Mouse (Mus musculus): ENCODE measurements around the gene Acsbg2. TPM values are rescaled to one million over a fixed set of nuclear protein-coding genes. Genes with fewer than 3 reads are reported as not detected.

Acsbg2 gene
- polyA plus RNA-seq, 1 experiment from 2014 or later = not detected

DNA sequence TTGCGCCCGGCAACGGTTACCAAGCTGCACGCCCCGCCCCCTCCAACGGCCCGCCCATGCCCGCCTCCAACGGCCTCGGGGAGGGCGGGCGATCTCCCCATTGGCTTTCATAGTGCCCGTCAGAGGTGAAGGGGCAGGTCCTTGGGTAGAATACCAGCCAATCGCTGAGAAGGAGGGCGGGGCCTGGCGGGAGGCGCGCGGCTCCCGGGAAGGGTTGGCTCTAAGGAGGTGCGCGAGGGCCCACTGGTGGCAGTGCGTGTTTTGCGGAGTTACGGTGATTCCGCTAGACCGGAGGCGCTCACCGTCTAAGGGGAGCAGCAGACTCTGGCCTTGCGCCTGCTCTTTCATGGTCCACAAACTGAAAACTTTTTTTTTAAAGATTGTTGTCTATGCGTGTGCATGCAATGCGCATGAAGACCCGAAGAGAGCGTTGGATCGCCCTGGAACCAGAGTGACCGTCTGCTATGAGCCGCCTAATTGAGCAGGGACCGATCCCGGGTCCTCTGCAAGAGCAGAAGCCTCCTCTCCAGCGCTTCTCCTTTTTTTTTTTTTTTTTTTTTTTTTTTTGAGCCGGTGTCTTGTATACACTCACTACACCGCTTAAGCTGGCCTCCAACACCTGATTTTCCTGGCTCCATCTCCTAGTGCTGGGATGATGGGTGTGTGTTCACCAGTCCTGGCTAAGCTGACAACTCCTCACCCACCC is 43.0 kb downstream of the Acsbg2 start:
- Histone ChIP-seq H3K36me3 (replicated peaks; ENCODE audit: control insufficient read depth, insufficient read depth, low read depth, low read length) (no peaks in the 10 kb centered on the region), H3K27me3 (ENCODE audit: control insufficient read depth, insufficient read depth, low read length) (peaks cover 3% of the 10 kb centered on the region; the same call in 1 of the 2 replicates), H3K27ac (replicated peaks; ENCODE audit: low read depth, low read length) (no peak overlapping the region), H3K4me2 (ENCODE audit: low read depth, low read length) (peak overlapping the region; percentile 87), H3K4me3 (ENCODE audit: low read depth, low read length) (peak overlapping the region; percentile 62), H3K9me3 (replicated peaks; ENCODE audit: control insufficient read depth, low read length) (no peaks in the 10 kb centered on the region), H3K4me1 (ENCODE audit: control insufficient read depth, insufficient read depth, low read length) (no peaks in the 10 kb centered on the region), H3K9ac (replicated peaks; ENCODE audit: low read length) (peak overlapping the region; percentile 7; the same call in 1 of the 2 replicates)
- DNase-seq (ENCODE audit: low spot score) (peak; percentile 98), ATAC-seq (replicated peaks; ENCODE audit: insufficient number of reproducible peaks, low FRiP score, low TSS enrichment, low read depth) (peak; percentile 96)
- WGBS = under 1% methylated on average over 40 of the region's 42 CpGs

DNA sequence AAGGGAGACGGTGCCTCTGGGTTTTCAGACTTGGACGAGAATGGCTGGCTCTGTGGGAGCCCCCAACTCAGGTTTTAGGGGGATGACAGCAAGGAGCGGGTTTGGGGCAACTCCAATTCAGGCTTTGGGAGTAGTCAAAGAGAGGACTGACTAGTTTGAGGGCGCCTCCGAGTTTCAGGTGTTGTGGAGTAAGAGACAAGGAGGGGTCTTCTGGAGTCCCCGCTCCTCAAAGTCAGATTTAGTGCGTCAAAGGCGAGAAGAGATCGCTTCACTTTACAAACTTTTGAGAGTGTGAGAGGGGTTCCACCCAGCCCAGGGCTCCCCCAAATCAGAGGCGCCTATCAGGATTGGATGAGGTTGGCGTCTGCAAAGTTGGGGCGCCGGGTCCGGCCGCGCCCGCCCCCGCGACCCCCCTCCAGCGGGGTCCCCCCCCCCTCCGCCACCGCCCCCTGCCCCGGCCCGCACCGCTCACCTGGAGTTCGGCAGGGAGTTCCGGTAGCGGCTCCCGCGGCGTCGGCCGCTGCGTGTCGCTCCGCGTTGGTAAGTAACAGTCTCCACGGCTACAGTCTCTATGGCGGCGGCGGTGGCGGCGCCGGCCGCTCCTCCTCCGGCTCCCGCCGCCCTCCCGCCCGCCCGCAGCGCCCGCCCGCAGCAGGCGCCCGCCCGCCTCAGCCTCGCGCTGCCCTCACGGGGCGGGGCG is 43.7 kb downstream of the Acsbg2 start, which contains the start of gene Rfx2:
Rfx2 (minus strand) TSS at position 603 of the 700 bp plus-strand sequence.
- Histone ChIP-seq H3K27ac (replicated peaks; ENCODE audit: low read depth, low read length) (no peak within 1 kb of the TSS), H3K9ac (replicated peaks; ENCODE audit: low read length) (peak within 1 kb of the TSS; percentile 55), H3K4me3 (ENCODE audit: low read depth, low read length) (peak within 1 kb of the TSS; percentile 62), H3K36me3 (replicated peaks; ENCODE audit: control insufficient read depth, insufficient read depth, low read depth, low read length) (no peaks in the 10 kb centered on the region), H3K4me1 (ENCODE audit: control insufficient read depth, insufficient read depth, low read length) (no peaks in the 10 kb centered on the region), H3K4me2 (ENCODE audit: low read depth, low read length) (peak within 1 kb of the TSS; percentile 87), H3K27me3 (ENCODE audit: control insufficient read depth, insufficient read depth, low read length) (peaks cover 3% of the 10 kb centered on the region; the same call in 1 of the 2 replicates), H3K9me3 (replicated peaks; ENCODE audit: control insufficient read depth, low read length) (no peaks in the 10 kb centered on the region)
- peak; percentile 79 for ATAC-seq (replicated peaks; ENCODE audit: insufficient number of reproducible peaks, low FRiP score, low TSS enrichment, low read depth)
- DNase-seq (ENCODE audit: low spot score) = peak; percentile 33
- WGBS = under 1% methylated on average over 38 of the region's 62 CpGs

DNA sequence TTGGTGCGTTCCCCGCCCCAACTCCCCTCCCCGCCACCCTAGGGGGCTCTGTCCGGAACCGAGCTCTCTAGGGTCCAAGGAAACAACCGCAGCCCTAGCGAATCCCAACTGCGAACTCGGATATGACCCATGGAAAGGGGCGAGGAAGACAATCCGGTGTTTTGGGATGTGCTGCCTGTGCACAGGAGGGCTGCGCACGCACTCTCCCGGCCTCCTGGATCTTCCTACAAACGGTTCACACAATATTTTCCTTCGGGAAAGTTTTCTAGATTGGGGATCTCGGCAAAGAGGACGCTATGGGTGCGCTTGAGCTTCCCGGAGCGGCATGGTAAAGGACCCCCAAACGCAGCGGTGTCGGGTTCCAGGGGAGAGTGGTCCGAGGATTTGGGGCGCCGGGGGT is 44.5 kb downstream of the Acsbg2 start:
- Histone ChIP-seq H3K9me3 (replicated peaks; ENCODE audit: control insufficient read depth, low read length) (no peaks in the 10 kb centered on the region), H3K4me2 (ENCODE audit: low read depth, low read length) (peak overlapping the region; percentile 87), H3K4me1 (ENCODE audit: control insufficient read depth, insufficient read depth, low read length) (no peaks in the 10 kb centered on the region), H3K27me3 (ENCODE audit: control insufficient read depth, insufficient read depth, low read length) (peaks cover 3% of the 10 kb centered on the region; the same call in 1 of the 2 replicates), H3K9ac (replicated peaks; ENCODE audit: low read length) (peak overlapping the region; percentile 55), H3K27ac (replicated peaks; ENCODE audit: low read depth, low read length) (no peak overlapping the region), H3K36me3 (replicated peaks; ENCODE audit: control insufficient read depth, insufficient read depth, low read depth, low read length) (no peaks in the 10 kb centered on the region), H3K4me3 (ENCODE audit: low read depth, low read length) (peak overlapping the region; percentile 62)
- ATAC-seq (replicated peaks; ENCODE audit: insufficient number of reproducible peaks, low FRiP score, low TSS enrichment, low read depth) = no peak
- WGBS = under 1% methylated on average over 27 of the region's 27 CpGs
- DNase-seq (ENCODE audit: low spot score) = peak; percentile 36

DNA sequence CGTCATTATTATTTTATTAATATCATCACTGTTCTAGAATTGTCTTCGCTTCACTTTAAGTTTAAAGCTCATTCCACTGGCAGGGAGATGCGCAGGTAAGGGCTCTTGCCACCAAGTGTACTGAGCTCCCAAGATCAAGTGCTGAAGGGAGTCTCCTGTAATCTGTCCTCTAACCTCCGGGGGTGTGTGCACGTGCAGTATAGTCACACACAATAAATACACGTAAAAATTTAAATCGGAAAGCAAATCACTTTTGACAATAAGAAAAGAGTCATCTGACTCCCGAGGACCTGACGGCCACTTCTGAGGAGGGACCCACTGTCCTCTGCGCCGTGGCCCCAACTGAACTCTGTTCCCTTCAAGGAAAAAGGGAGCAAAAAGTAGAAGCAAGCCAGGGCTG is 45.1 kb downstream of the Acsbg2 start:
- 24% methylated on average over 11 of the region's 11 CpGs for WGBS
- DNase-seq (ENCODE audit: low spot score) = no peak
- H3K4me1 ChIP-seq (ENCODE audit: control insufficient read depth, insufficient read depth, low read length) = no peaks in the 10 kb centered on the region
- H3K27me3 ChIP-seq (ENCODE audit: control insufficient read depth, insufficient read depth, low read length) = peaks cover 3% of the 10 kb centered on the region; the same call in 1 of the 2 replicates
- no peak for ATAC-seq (replicated peaks; ENCODE audit: insufficient number of reproducible peaks, low FRiP score, low TSS enrichment, low read depth)
- H3K4me2 ChIP-seq (ENCODE audit: low read depth, low read length) = peak overlapping the region; percentile 87
- H3K27ac ChIP-seq (replicated peaks; ENCODE audit: low read depth, low read length) = no peak overlapping the region
- peak overlapping the region; percentile 62 for H3K4me3 ChIP-seq (ENCODE audit: low read depth, low read length)
- H3K9me3 ChIP-seq (replicated peaks; ENCODE audit: control insufficient read depth, low read length) = no peaks in the 10 kb centered on the region
- no peak overlapping the region; the same call in 1 of the 2 replicates for H3K9ac ChIP-seq (replicated peaks; ENCODE audit: low read length)
- H3K36me3 ChIP-seq (replicated peaks; ENCODE audit: control insufficient read depth, insufficient read depth, low read depth, low read length) = no peaks in the 10 kb centered on the region

DNA sequence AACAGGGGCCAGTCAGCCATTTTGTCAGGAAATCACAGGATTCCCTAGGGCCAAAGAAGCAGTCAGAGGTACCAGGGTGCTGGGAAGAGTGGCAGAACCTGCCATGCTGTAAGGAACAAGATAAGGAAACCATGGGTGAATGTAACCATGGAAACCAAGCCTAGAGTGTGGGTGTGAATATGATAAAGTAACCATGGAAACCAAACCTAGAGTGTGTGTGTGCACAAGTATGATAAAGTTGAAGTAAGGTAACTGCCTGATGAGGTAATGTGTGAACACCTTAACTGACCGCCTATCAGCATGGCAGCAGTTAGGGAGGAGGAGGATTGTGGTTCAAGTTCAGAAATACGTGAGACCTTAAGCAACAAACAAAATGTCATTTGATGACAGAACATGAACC is 47.5 kb downstream of the Acsbg2 start:
- 88% methylated on average over 2 of the region's 2 CpGs for WGBS
- ATAC-seq (replicated peaks; ENCODE audit: insufficient number of reproducible peaks, low FRiP score, low TSS enrichment, low read depth) (no peak), DNase-seq (ENCODE audit: low spot score) (no peak)
- Histone ChIP-seq H3K27me3 (ENCODE audit: control insufficient read depth, insufficient read depth, low read length) (peaks cover 3% of the 10 kb centered on the region; the same call in 1 of the 2 replicates), H3K9me3 (replicated peaks; ENCODE audit: control insufficient read depth, low read length) (no peaks in the 10 kb centered on the region), H3K4me1 (ENCODE audit: control insufficient read depth, insufficient read depth, low read length) (no peaks in the 10 kb centered on the region), H3K4me2 (ENCODE audit: low read depth, low read length) (no peak overlapping the region), H3K36me3 (replicated peaks; ENCODE audit: control insufficient read depth, insufficient read depth, low read depth, low read length) (no peaks in the 10 kb centered on the region), H3K27ac (replicated peaks; ENCODE audit: low read depth, low read length) (no peak overlapping the region), H3K9ac (replicated peaks; ENCODE audit: low read length) (no peak overlapping the region), H3K4me3 (ENCODE audit: low read depth, low read length) (no peak overlapping the region)

DNA sequence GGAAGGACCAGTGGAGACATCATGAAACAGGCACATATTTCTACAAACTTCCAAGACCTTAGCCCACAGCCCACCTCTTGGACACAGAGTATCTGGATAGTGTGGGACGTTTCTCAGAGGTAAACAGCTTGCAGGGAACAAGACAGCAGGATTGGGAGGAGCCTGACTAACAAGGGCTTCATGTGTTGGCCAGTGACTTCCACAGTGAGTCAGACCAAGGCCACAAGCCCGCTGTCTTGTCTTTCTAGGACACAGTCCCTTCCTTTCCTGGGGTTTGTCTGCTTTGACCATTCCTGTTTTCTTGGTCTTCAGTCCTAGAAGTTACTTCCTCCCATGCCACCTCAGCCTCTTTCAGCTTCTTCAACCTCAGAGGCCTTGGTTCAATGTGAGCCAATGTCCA is 50.9 kb downstream of the Acsbg2 start:
- ATAC-seq (replicated peaks; ENCODE audit: insufficient number of reproducible peaks, low FRiP score, low TSS enrichment, low read depth) = no peak
- 66% methylated on average over 2 of the region's 2 CpGs for WGBS
- no peaks in the 10 kb centered on the region for H3K4me1 ChIP-seq (ENCODE audit: control insufficient read depth, insufficient read depth, low read length)
- DNase-seq (ENCODE audit: low spot score) = no peak
- no peaks in the 10 kb centered on the region for H3K36me3 ChIP-seq (replicated peaks; ENCODE audit: control insufficient read depth, insufficient read depth, low read depth, low read length)
- H3K4me3 ChIP-seq (ENCODE audit: low read depth, low read length) = no peak overlapping the region
- no peaks in the 10 kb centered on the region for H3K9me3 ChIP-seq (replicated peaks; ENCODE audit: control insufficient read depth, low read length)
- H3K27me3 ChIP-seq (ENCODE audit: control insufficient read depth, insufficient read depth, low read length) = no peaks in the 10 kb centered on the region; the same call in 1 of the 2 replicates
- no peak overlapping the region for H3K9ac ChIP-seq (replicated peaks; ENCODE audit: low read length)
- H3K4me2 ChIP-seq (ENCODE audit: low read depth, low read length) = no peak overlapping the region
- no peak overlapping the region for H3K27ac ChIP-seq (replicated peaks; ENCODE audit: low read depth, low read length)

DNA sequence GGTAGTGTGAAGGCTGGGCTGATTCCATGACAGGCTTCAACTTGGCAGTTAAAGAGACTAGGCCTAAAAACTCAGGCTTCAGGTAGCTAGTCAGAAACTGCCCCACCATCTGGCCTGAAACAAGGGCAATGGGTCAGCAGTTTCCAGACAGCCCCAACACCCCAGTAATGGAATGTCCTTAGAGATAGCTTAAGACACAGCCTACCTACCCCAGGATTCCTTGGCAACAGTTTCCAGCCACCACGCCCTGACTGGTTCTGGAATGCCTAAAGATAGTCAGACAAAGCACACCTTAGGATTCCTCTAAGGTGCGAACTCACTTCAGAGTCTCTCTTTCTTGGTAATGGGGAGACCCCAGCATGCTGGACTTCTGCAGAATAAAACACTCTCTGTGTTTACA is 51.9 kb downstream of the Acsbg2 start:
- DNase-seq (ENCODE audit: low spot score) (no peak), ATAC-seq (replicated peaks; ENCODE audit: insufficient number of reproducible peaks, low FRiP score, low TSS enrichment, low read depth) (no peak)
- H3K4me2 ChIP-seq (ENCODE audit: low read depth, low read length) = no peak overlapping the region
- H3K9me3 ChIP-seq (replicated peaks; ENCODE audit: control insufficient read depth, low read length) = no peaks in the 10 kb centered on the region
- 86% methylated on average over 2 of the region's 2 CpGs for WGBS
- no peak overlapping the region for H3K9ac ChIP-seq (replicated peaks; ENCODE audit: low read length)
- no peaks in the 10 kb centered on the region for H3K4me1 ChIP-seq (ENCODE audit: control insufficient read depth, insufficient read depth, low read length)
- H3K4me3 ChIP-seq (ENCODE audit: low read depth, low read length) = no peak overlapping the region
- H3K27ac ChIP-seq (replicated peaks; ENCODE audit: low read depth, low read length) = no peak overlapping the region
- no peaks in the 10 kb centered on the region for H3K27me3 ChIP-seq (ENCODE audit: control insufficient read depth, insufficient read depth, low read length)
- H3K36me3 ChIP-seq (replicated peaks; ENCODE audit: control insufficient read depth, insufficient read depth, low read depth, low read length) = no peaks in the 10 kb centered on the region

DNA sequence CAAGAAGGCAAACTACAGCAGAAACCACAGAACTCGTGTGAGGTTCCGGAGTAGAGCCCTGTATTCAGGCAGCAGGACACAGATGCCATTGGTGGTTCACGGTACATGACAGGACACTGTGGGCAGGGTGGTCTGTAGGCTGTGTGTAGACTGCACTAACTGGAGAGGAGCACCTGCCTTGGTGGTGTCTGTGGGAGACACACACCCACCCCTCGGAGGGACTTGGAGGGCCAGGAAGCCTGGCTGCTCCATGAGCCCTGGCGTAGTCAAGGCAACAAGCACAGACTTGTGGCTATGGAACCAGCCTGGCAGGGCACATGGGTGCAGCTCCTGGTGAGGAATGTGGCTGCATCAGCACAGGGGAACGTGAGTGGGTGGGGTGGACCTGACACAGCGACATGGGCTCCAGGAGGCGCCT is 54.5 kb downstream of the Acsbg2 start:
- H3K4me3 ChIP-seq (ENCODE audit: low read depth, low read length) = no peak overlapping the region
- no peak for DNase-seq (ENCODE audit: low spot score)
- no peak overlapping the region for H3K27ac ChIP-seq (replicated peaks; ENCODE audit: low read depth, low read length)
- WGBS = 79% methylated on average over 8 of the region's 8 CpGs
- H3K27me3 ChIP-seq (ENCODE audit: control insufficient read depth, insufficient read depth, low read length) = no peaks in the 10 kb centered on the region
- no peaks in the 10 kb centered on the region for H3K4me1 ChIP-seq (ENCODE audit: control insufficient read depth, insufficient read depth, low read length)
- no peaks in the 10 kb centered on the region for H3K9me3 ChIP-seq (replicated peaks; ENCODE audit: control insufficient read depth, low read length)
- H3K9ac ChIP-seq (replicated peaks; ENCODE audit: low read length) = no peak overlapping the region
- no peaks in the 10 kb centered on the region for H3K36me3 ChIP-seq (replicated peaks; ENCODE audit: control insufficient read depth, insufficient read depth, low read depth, low read length)
- H3K4me2 ChIP-seq (ENCODE audit: low read depth, low read length) = no peak overlapping the region
- ATAC-seq (replicated peaks; ENCODE audit: insufficient number of reproducible peaks, low FRiP score, low TSS enrichment, low read depth) = no peak; the same call in 1 of the 2 replicates
